Mouse (Mus musculus) embryonic stem cell, embryonic (primary cell): Measurements from ENCODE around the gene Zcchc2.

ENCODE experiments used
- CTCF ChIA-PET, 4 experiments: fragments of 300-600 bp in 2 of 4; fragments of 350-600 bp in 2 of 4; sonication (Branson Sonifier 250); formaldehyde crosslinking; loops; one replicate each; lab custom pipeline; 2022; ENCODE audit warnings: inconsistent platforms in 2 of 4; lab: Charles Lee
- POLR2A ChIA-PET, 4 experiments: fragments of 300-600 bp in 2 of 4; fragments of 350-600 bp in 2 of 4; sonication (Branson Sonifier 250); formaldehyde crosslinking; loops; one replicate each; lab custom pipeline; 2022; ENCODE audit warnings: antibody characterized with exemption in 4 of 4, inconsistent platforms in 1 of 4; lab: Charles Lee

The Zcchc2 gene

GRCm38 (mm10) chr1:105990138-105990821 is at the start of gene Zcchc2:
Zcchc2 (plus strand) TSS chr1:105990406.
- POLR2A ChIA-PET = interaction anchor here in 3 of 4 experiments (0.6 to 8.8 kb wide), 51 partner anchors 9 to 807 kb away, joined by 3 to 59 read pairs (median 4); partner anchors contain the start of genes Phlpp1 (in 3 of the 3), Kdsr (in 1 of the 3), Pign (in 1 of the 3) and Relch (in 1 of the 3)
- CTCF ChIA-PET = interaction anchor here in 2 of 4 experiments (0.6 to 1.0 kb wide), 2 partner anchors 38 to 47 kb away, joined by 3 to 4 read pairs; no protein-coding TSS in a partner anchor

DNA sequence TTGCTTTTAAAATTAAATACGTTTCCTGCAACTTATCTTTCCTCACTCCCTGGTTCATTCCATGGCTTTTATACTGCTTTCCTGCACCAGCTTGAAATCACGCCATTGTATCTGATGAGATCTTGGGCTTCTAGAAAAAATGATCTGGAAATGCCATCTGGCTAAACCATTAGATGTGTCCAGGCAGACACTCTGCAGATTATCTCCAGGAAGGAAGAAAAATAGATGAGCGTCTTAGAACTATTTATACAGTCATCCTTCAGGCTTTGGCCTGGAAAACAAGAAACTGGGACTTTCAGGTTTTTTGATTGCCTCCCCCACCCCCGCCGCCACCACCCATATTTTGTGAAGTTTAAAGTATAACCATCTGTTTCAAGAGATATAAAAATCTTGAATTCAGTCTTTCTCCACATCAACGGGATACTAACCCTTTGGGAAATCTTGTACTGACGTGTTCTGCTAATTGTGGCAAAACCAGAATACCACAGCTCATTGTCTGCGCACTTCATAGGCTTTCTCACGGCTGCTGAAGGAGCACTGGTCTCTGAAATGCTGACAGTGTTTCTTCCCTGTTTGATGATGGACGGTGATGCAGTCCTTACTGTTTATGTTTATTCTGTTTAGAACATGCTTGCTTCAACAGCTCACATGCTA is 45.2 kb upstream of the Zcchc2 start:
- POLR2A ChIA-PET = interaction anchor here in 1 of 4 experiments (1.2 kb wide), 1 partner anchor 46 kb away, joined by 3 read pairs; the partner anchor contains the start of gene Zcchc2
- CTCF ChIA-PET = no interaction called here

GRCm38 (mm10) chr1:105946581-105947540 is 43.3 kb upstream of the Zcchc2 start:
- CTCF ChIA-PET = interaction anchor here in 2 of 4 experiments (0.7 to 1.2 kb wide), 2 partner anchors 66 kb away, joined by 3 read pairs; no protein-coding TSS in a partner anchor

DNA sequence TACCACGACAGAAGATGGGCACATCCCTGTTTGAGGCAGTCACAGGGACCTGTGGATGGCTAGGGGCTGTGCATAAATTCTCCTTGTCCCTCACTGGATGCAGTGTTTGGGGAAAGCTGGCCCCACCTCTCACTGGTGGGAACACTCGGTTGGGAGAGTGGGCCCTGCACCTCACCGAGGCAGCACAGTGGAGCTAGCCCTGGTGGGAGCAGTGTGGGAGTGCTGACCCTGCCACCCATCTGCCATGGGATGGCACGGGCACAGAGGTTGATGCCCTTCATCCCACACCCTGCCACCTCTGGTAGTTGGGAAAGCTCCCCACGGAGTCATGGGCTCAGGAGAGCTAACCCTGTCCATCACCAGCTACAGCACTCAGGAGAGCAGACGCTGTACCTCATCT is 41.9 kb upstream of the Zcchc2 start:
- ChIA-PET CTCF (interaction anchor here in 1 of 4 experiments (0.7 kb wide), 1 partner anchor 75 kb away, joined by 3 read pairs; no protein-coding TSS in a partner anchor), POLR2A (no interaction called here)

More at GRCm38 (mm10) chr1:105946581-105947540, 43.3 kb upstream of the Zcchc2 start:
- POLR2A ChIA-PET = interaction anchor here in 1 of 4 experiments (0.9 kb wide), 1 partner anchor 15 kb away, joined by 3 read pairs; no protein-coding TSS in a partner anchor

DNA sequence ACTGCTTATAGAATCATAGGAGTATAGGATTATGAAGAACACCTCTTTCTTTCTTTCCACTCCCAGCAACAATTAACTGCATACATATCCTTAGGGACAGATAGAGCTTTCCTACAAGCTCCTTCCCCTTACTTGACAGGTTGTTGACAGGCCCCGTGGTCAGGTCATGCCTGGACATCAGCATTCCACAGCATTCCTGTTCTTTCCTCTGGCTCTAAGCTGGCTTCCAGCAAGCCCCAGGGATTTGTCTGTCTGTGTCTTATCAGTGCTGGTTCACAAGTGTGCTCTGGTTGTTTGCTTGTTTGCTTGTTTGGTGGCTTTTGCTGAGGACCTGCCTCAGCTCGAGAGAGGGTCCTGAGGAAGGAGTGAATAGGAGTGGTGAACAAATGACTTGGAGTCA is 36.6 kb upstream of the Zcchc2 start:
- CTCF ChIA-PET = interaction anchor here in 1 of 4 experiments (0.6 kb wide), 1 partner anchor 52 kb away, joined by 3 read pairs; no protein-coding TSS in a partner anchor
- POLR2A ChIA-PET = no interaction called here

- ChIA-PET POLR2A (no interaction called here), CTCF (no interaction called here)
Measured at GRCm38 (mm10) chr1:105954047-105954446, 36.2 kb upstream of the Zcchc2 start.

DNA sequence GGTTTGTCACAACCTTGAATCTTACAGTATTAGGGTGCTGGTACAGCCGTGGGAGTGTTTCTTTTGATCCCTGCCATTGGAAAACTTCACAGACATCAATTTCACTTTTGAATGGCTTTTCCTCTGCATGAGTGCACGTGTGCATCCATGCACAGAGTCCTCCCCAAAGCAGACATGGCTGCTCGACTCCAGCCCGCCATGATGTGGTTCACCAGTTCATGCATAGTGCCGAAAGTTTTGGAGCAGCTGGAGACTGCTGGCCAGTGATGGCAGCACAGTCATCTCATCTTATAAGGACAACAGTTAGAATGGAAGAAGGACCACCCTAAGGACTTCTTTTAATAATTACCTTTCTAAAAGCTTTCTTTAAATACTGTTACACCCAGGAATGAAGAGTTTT is 34.1 kb upstream of the Zcchc2 start:
- ChIA-PET POLR2A (no interaction called here), CTCF (no interaction called here)

DNA sequence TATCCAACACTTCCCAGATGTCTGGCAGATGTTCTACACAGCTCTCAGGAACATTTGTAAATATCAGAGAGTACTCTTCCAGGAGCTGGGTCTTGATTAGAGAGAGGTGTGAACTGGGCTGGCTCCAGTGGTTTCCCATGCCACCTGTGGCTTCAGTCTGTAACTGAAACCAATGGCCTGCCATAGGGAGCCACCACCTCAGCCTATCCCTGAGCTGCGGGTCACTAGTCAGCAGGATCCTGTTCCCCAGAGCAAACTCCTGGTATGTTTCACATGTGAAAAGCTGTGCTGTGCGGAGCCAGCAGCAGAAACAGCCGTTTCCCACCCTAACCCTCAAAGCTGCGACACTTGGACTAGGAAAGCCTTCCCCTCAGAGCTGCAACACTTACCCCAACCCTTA is 28.7 kb upstream of the Zcchc2 start:
- ChIA-PET CTCF (no interaction called here), POLR2A (no interaction called here)

DNA sequence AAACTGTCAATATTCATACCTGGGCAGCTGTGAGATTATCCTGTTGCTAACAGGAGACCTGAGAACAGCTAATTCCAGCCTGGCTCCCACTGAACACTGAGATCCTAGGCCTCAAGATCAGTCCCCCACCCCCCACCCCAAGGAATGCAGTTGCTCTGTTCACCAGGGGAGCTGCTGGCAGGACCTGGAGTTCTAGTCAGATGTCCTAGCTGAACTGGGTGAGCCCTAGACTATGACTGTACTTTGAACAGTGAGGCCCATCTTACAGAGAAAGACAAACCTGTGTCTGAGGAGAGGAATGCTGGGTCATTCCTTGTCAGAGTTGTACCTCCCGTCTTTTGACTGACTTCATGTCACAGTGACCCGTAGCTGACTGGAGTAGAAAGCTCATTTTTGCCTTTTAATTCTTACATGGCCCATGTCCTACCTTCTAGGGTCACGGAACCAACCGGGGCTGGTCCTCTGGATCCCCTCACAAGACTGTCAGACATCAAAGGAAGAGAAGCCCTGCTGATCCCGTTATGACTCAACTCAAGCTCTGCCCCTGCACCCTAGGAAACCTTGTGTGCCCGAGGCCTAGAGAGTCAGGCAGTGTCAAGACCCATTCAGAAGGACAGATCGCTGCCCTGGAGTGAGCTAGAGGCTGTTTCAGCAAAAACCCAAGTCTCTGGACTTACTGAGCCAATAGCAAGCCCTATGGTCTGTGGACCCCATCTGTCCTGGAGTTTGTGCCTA is 28.0 kb upstream of the Zcchc2 start:
- CTCF ChIA-PET = no interaction called here
- POLR2A ChIA-PET = interaction anchor here in 1 of 4 experiments (0.5 kb wide), 1 partner anchor 83 kb away, joined by 3 read pairs; no protein-coding TSS in a partner anchor

- CTCF ChIA-PET = no interaction called here
- POLR2A ChIA-PET = no interaction called here
Measured at GRCm38 (mm10) chr1:105962852-105963251, 27.4 kb upstream of the Zcchc2 start.

DNA sequence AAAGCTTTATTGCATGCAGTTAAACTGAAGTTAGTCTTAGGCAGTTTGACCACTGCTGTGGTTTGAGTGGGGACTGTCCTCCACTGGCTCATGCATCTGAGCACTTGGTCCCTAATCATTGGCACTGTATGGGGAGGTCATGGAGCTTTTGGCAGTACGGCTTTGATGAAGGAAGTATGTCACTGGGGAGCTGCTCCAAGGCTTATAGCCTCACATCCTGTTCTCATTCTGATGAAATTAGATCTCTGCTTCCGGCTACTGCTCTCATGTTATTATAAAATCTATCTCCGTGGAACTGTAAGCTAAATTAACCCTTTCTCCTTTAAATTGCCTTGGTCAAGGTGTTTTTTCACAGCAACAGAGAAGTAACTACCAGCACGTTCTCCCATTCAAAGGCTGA is 25.7 kb upstream of the Zcchc2 start:
- ChIA-PET CTCF (no interaction called here), POLR2A (interaction anchor here in 1 of 4 experiments (1.2 kb wide), 1 partner anchor 13 kb away, joined by 4 read pairs; no protein-coding TSS in a partner anchor)

DNA sequence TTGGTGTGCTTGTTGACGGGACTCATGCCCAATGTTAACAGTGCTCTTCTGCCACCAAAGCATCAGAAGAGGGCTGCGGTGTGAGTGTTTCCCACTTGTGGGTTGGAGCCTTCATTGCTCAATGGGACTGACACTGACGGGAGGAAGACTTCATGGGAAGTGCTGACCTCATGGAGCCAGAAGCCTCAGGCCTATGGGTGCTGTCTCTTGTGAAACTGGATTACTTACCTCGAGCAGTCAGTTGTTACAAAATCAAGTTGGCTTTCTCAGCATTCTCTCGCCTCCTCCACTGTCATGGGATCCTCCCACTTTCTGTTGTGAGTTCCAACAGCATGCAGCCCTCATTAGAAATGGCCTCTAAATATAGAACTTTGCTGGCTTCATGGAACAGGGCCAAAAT is 25.0 kb upstream of the Zcchc2 start:
- ChIA-PET CTCF (no interaction called here), POLR2A (interaction anchor here in 1 of 4 experiments (1.2 kb wide), 1 partner anchor 12 kb away, joined by 4 read pairs; no protein-coding TSS in a partner anchor)

GRCm38 (mm10) chr1:105971490-105972170 is 18.6 kb upstream of the Zcchc2 start:
- CTCF ChIA-PET = no interaction called here
- POLR2A ChIA-PET = interaction anchor here in 1 of 4 experiments (1.1 kb wide), 1 partner anchor 18 kb away, joined by 7 read pairs; the partner anchor contains the start of gene Zcchc2

DNA sequence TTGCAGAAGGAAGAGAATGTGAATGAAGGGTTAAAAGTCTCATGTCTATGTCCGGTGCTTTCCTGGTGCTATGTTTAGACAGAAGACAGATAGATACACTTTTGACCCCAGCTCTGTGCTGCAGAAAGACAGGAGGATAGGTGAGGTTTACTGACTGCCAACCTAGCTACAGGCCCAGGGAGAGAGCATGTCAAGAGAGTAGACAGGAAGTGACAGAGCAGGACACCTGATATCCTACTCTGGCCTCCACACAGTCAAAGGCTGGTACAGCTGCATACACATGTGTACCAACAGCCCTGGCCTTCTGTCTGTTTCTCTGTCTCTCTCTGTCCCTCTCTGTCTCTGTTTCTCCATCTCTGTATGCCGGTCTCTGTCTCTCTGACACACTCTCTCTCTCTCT is 16.2 kb upstream of the Zcchc2 start:
- CTCF ChIA-PET = no interaction called here
- POLR2A ChIA-PET = interaction anchor here in 3 of 4 experiments (0.6 to 1.4 kb wide), 7 partner anchors 9 to 880 kb away, joined by 3 to 10 read pairs (median 4); partner anchors contain the start of genes Zcchc2 (in 2 of the 3), Pign (in 1 of the 3) and Relch (in 1 of the 3)

DNA sequence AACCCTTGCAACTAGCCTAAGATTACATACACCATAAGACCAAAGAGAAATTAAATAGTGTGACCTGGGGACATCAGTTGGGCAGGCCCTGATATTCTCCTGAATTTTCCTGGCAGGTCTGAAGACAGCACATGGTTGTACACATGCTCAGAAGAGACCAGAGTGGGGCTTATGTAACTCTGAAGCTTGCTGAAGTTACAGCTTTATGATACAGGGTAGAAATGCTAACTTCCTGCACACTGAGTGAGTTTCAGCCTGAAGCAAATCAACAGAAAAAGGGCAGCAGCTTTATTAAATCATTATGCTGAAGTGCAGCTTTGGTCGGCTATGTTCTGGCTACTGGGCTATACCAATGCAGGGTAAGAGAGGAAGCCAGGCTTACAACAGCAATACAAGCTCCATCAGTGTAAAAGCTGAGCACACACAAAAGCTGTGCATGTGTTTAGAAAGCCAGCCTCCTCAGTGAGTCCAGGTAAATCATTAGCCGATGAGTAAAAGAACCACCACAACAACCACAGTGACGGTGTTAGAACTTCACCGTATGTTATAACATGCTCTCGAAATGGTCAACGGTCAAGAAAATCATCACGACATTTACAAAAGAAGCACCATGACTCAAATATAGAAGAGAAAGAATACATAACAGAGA is 12.6 kb upstream of the Zcchc2 start:
- ChIA-PET CTCF (no interaction called here), POLR2A (interaction anchor here in 3 of 4 experiments (0.7 to 7.5 kb wide), 5 partner anchors 13 to 1181 kb away, joined by 4 to 59 read pairs (median 6); partner anchors contain the start of gene Zcchc2 (in 2 of the 3))

- CTCF ChIA-PET = no interaction called here
- POLR2A ChIA-PET = interaction anchor here in 3 of 4 experiments (0.7 to 7.5 kb wide), 4 partner anchors 9 to 318 kb away, joined by 3 to 59 read pairs (median 15); partner anchors contain the start of genes Zcchc2 (in 2 of the 3), Pign (in 1 of the 3) and Relch (in 1 of the 3)
Measured at GRCm38 (mm10) chr1:105980849-105981610, 9.2 kb upstream of the Zcchc2 start.
